Mouse (Mus musculus): ENCODE measurements around the gene Scpep1. TPM values are rescaled to one million over a fixed set of nuclear protein-coding genes. Genes with fewer than 3 reads are reported as not detected.

Scpep1 gene
- total RNA-seq, 4 experiments from 2014 or later: 128 to 260 (median 184) TPM

Other genes with a start within 250 kb of the Scpep1 start
- 100 to 1,000 TPM; 158 to 319 (median 228) TPM for gene Msi2, start 237.0 kb downstream of the Scpep1 start, total RNA-seq (2022)
- gene Akap1, start 90.9 kb downstream of the Scpep1 start, total RNA-seq (2022): 100 to 1,000 TPM; 102 to 124 (median 117) TPM
- gene Elobl, start 11.5 kb upstream of the Scpep1 start, total RNA-seq (2022): not detected
- gene Coil, start 14.8 kb upstream of the Scpep1 start, total RNA-seq (2022): 10 to 100 TPM in 3 of 4 experiments, 1 to 10 TPM in 1; 9.1 to 16.0 (median 12.9) TPM
- 100 to 1,000 TPM; 136 to 188 (median 157) TPM for gene Trim25, start 43.9 kb upstream of the Scpep1 start, total RNA-seq (2022)
- 10 to 100 TPM; 10.7 to 17.0 (median 14.3) TPM for gene Dgke, start 111.4 kb upstream of the Scpep1 start, total RNA-seq (2022)
- gene Gm525, start 118.4 kb upstream of the Scpep1 start, total RNA-seq (2022): not detected